Mouse (Mus musculus) lung, embryonic 15.5 days (tissue): ENCODE results near the gene Atxn2. TPM values are rescaled to one million over a fixed set of nuclear protein-coding genes. Genes with fewer than 3 reads are reported as not detected.
A peak's percentile ranks its signal among the peaks of the same experiment; 100 is the strongest.

Source experiments
- ATAC-seq: fragments of 200-750 bp; cut with Nextera tagmentation; 2 replicates; pipeline ENCODE4 v1.8.0; 2017; ENCODE audit warnings: moderate number of reproducible peaks, borderline replicate concordance; ENCODE audit not compliant: low FRiP score, low TSS enrichment; ENCODE audit errors: extremely low read depth
- H3K27ac ChIP-seq: fragments of 300-500 bp; sonication (generic); 2 replicates; pipeline ENCODE4 v1.5.1; 2015; ENCODE audit warnings: moderate library complexity, mild to moderate bottlenecking, inconsistent platforms
- H3K27me3 ChIP-seq: fragments of 300-500 bp; sonication (generic); 2 replicates; pipeline ENCODE4 v1.6.1; 2015; ENCODE audit warnings: inconsistent platforms
- H3K36me3 ChIP-seq: fragments of 300-500 bp; sonication (generic); 2 replicates; pipeline ENCODE4 v1.6.1; 2015; ENCODE audit warnings: inconsistent platforms
- H3K4me1 ChIP-seq: fragments of 300-500 bp; sonication (generic); 2 replicates; pipeline ENCODE4 v1.6.1; 2015; ENCODE audit warnings: inconsistent platforms
- H3K4me2 ChIP-seq: fragments of 300-500 bp; sonication (generic); 2 replicates; pipeline ENCODE4 v1.6.1; 2015; ENCODE audit warnings: inconsistent platforms, mild to moderate bottlenecking, moderate library complexity
- H3K4me3 ChIP-seq: fragments of 300-500 bp; sonication (generic); 2 replicates; pipeline ENCODE4 v1.5.1; 2015; ENCODE audit warnings: mild to moderate bottlenecking, inconsistent platforms
- H3K9ac ChIP-seq: fragments of 300-500 bp; sonication (generic); 2 replicates; pipeline ENCODE4 v1.6.1; 2015; ENCODE audit warnings: inconsistent platforms
- H3K9me3 ChIP-seq: fragments of 300-500 bp; sonication (generic); 2 replicates; pipeline ENCODE4 v1.6.1; 2016; ENCODE audit warnings: inconsistent platforms
- WGBS: fragments of 180-500 bp; shearing (Covaris S2); methylation state at CpG from one replicate; pipeline ENCODE4 v1.1.7; 2015; 5-methylcytosine and 5-hydroxymethylcytosine counted together
- polyA plus RNA-seq: library from polyadenylated mRNA; unstranded; fragments of >200 nt; fragmentation: Nextera tagmentation; extraction: Ambion mirVana; gene quantifications from 2 replicates; pipeline ENCODE4 v1.2.1, GENCODE M21; 2015

The Atxn2 gene
- polyA plus RNA-seq: 54.2 and 60.8 TPM in 2 replicates

- peak within 1 kb of the TSS; percentile 92 for H3K9ac ChIP-seq
- WGBS: under 1% methylated on average over 34 of the region's 103 CpGs
- peaks cover 23% of the 10 kb centered on the region for H3K4me1 ChIP-seq
Measured at GRCm38 (mm10) chr5:121711174-121711927, at the start of gene Atxn2. Gene Atxn2 (plus strand): TSS chr5:121711337.

GRCm38 (mm10) chr5:121661494-121661893 is 49.6 kb upstream of the Atxn2 start:
- H3K9ac ChIP-seq: peak overlapping the region; percentile 90
- 80% methylated on average over 5 of the region's 5 CpGs for WGBS
- H3K4me3 ChIP-seq: peak overlapping the region; percentile 82
- ATAC-seq: no peak
- no peaks in the 10 kb centered on the region for H3K9me3 ChIP-seq
- H3K27me3 ChIP-seq: no peaks in the 10 kb centered on the region
- H3K4me1 ChIP-seq: peaks cover 15% of the 10 kb centered on the region; the same call in 1 of the 2 replicates
- H3K27ac ChIP-seq: no peak overlapping the region
- peaks cover 32% of the 10 kb centered on the region for H3K36me3 ChIP-seq
- H3K4me2 ChIP-seq: peak overlapping the region; percentile 85

More at GRCm38 (mm10) chr5:121711174-121711927, at the start of gene Atxn2:
- Histone ChIP-seq H3K9me3 (no peaks in the 10 kb centered on the region), H3K4me3 (peak within 1 kb of the TSS; percentile 99), H3K36me3 (no peaks in the 10 kb centered on the region), H3K27me3 (no peaks in the 10 kb centered on the region), H3K4me2 (peak within 1 kb of the TSS; percentile 78), H3K27ac (peak within 1 kb of the TSS; percentile 97)
- ATAC-seq: peak; percentile 79

- Histone ChIP-seq H3K27me3 (no peaks in the 10 kb centered on the region), H3K36me3 (peaks cover 36% of the 10 kb centered on the region), H3K4me3 (no peak overlapping the region), H3K9ac (no peak overlapping the region), H3K4me2 (no peak overlapping the region), H3K4me1 (peaks cover 21% of the 10 kb centered on the region; the same call in 1 of the 2 replicates), H3K9me3 (no peaks in the 10 kb centered on the region), H3K27ac (no peak overlapping the region)
- WGBS: 78% methylated on average over 8 of the region's 8 CpGs
- no peak for ATAC-seq
Measured at GRCm38 (mm10) chr5:121663456-121663855, 47.7 kb upstream of the Atxn2 start.

GRCm38 (mm10) chr5:121664078-121664477 is 47.1 kb upstream of the Atxn2 start:
- WGBS: 85% methylated on average over 6 of the region's 6 CpGs
- no peak overlapping the region for H3K27ac ChIP-seq
- no peaks in the 10 kb centered on the region for H3K9me3 ChIP-seq
- H3K27me3 ChIP-seq: no peaks in the 10 kb centered on the region
- peaks cover 24% of the 10 kb centered on the region; the same call in 1 of the 2 replicates for H3K4me1 ChIP-seq
- no peak overlapping the region for H3K9ac ChIP-seq
- peaks cover 36% of the 10 kb centered on the region for H3K36me3 ChIP-seq
- no peak for ATAC-seq
- H3K4me3 ChIP-seq: no peak overlapping the region
- H3K4me2 ChIP-seq: no peak overlapping the region

GRCm38 (mm10) chr5:121664971-121665370 is 46.2 kb upstream of the Atxn2 start:
- Histone ChIP-seq H3K4me2 (no peak overlapping the region), H3K9me3 (no peaks in the 10 kb centered on the region), H3K4me1 (peaks cover 19% of the 10 kb centered on the region; the same call in 1 of the 2 replicates), H3K27me3 (no peaks in the 10 kb centered on the region), H3K9ac (no peak overlapping the region), H3K36me3 (peaks cover 40% of the 10 kb centered on the region), H3K27ac (no peak overlapping the region), H3K4me3 (no peak overlapping the region)
- ATAC-seq: no peak
- WGBS: 93% methylated on average over 9 of the region's 9 CpGs

GRCm38 (mm10) chr5:121667067-121667466 is 44.1 kb upstream of the Atxn2 start:
- no peak overlapping the region for H3K27ac ChIP-seq
- no peak overlapping the region for H3K4me3 ChIP-seq
- ATAC-seq: no peak
- no peaks in the 10 kb centered on the region for H3K9me3 ChIP-seq
- WGBS: 72% methylated on average over 4 of the region's 4 CpGs
- no peaks in the 10 kb centered on the region for H3K27me3 ChIP-seq
- H3K9ac ChIP-seq: no peak overlapping the region
- H3K36me3 ChIP-seq: peaks cover 53% of the 10 kb centered on the region
- H3K4me2 ChIP-seq: no peak overlapping the region
- H3K4me1 ChIP-seq: peaks cover 9% of the 10 kb centered on the region; the same call in 1 of the 2 replicates

GRCm38 (mm10) chr5:121668411-121668810 is 42.7 kb upstream of the Atxn2 start:
- Histone ChIP-seq H3K4me1 (peaks cover 9% of the 10 kb centered on the region; the same call in 1 of the 2 replicates), H3K27me3 (no peaks in the 10 kb centered on the region), H3K36me3 (peaks cover 57% of the 10 kb centered on the region), H3K4me3 (no peak overlapping the region), H3K9me3 (no peaks in the 10 kb centered on the region), H3K27ac (no peak overlapping the region), H3K9ac (no peak overlapping the region), H3K4me2 (no peak overlapping the region)
- 53% methylated on average over 6 of the region's 6 CpGs for WGBS
- no peak for ATAC-seq

- no peak overlapping the region for H3K9ac ChIP-seq
- H3K4me3 ChIP-seq: no peak overlapping the region
- H3K27ac ChIP-seq: no peak overlapping the region
- peaks cover 52% of the 10 kb centered on the region for H3K36me3 ChIP-seq
- H3K27me3 ChIP-seq: no peaks in the 10 kb centered on the region
- no peak overlapping the region for H3K4me2 ChIP-seq
- no peak for ATAC-seq
- WGBS: 78% methylated on average over 3 of the region's 3 CpGs
- no peaks in the 10 kb centered on the region for H3K9me3 ChIP-seq
- H3K4me1 ChIP-seq: peaks cover 9% of the 10 kb centered on the region; the same call in 1 of the 2 replicates
Measured at GRCm38 (mm10) chr5:121670412-121670811, 40.7 kb upstream of the Atxn2 start.

- H3K9ac ChIP-seq: no peak overlapping the region
- no peaks in the 10 kb centered on the region for H3K4me1 ChIP-seq
- no peaks in the 10 kb centered on the region for H3K27me3 ChIP-seq
- no peak overlapping the region for H3K4me3 ChIP-seq
- H3K36me3 ChIP-seq: peaks cover 81% of the 10 kb centered on the region
- no peaks in the 10 kb centered on the region for H3K9me3 ChIP-seq
- H3K27ac ChIP-seq: no peak overlapping the region
- no peak for ATAC-seq
- no peak overlapping the region for H3K4me2 ChIP-seq
- 98% methylated on average over 2 of the region's 2 CpGs for WGBS
Measured at GRCm38 (mm10) chr5:121682250-121682649, 28.9 kb upstream of the Atxn2 start.

GRCm38 (mm10) chr5:121685495-121685894 is 25.6 kb upstream of the Atxn2 start:
- Histone ChIP-seq H3K4me2 (no peak overlapping the region), H3K9me3 (no peaks in the 10 kb centered on the region), H3K27me3 (no peaks in the 10 kb centered on the region), H3K4me1 (0 out of 2 replicates have a peak, but pooled peaks cover 4% of the 10 kb centered on the region), H3K4me3 (no peak overlapping the region), H3K36me3 (peaks cover 53% of the 10 kb centered on the region), H3K27ac (no peak overlapping the region), H3K9ac (no peak overlapping the region)
- no peak for ATAC-seq
- 81% methylated on average over 6 of the region's 6 CpGs for WGBS

- no peak for ATAC-seq
- Histone ChIP-seq H3K9me3 (no peaks in the 10 kb centered on the region), H3K9ac (no peak overlapping the region), H3K4me2 (no peak overlapping the region), H3K4me3 (no peak overlapping the region), H3K4me1 (0 out of 2 replicates have a peak, but pooled peaks cover 6% of the 10 kb centered on the region), H3K36me3 (peaks cover 45% of the 10 kb centered on the region), H3K27ac (no peak overlapping the region), H3K27me3 (no peaks in the 10 kb centered on the region)
- 72% methylated on average over 15 of the region's 15 CpGs for WGBS
Measured at GRCm38 (mm10) chr5:121686113-121686898, 24.8 kb upstream of the Atxn2 start.
